Mouse (Mus musculus) brain, embryonic 14.5 days (tissue): ENCODE measurements around the gene Dgkg.

Source experiments
- CTCF ChIP-seq: fragments of 200-500 bp; IDR thresholded peaks from 2 replicates; pipeline ENCODE4 v1.5.1; 2012; ENCODE audit warnings: inconsistent platforms, mild to moderate bottlenecking, moderate library complexity, borderline replicate concordance; ENCODE audit not compliant: insufficient read depth, insufficient read length; ENCODE audit errors: extremely low read depth
- POLR2A ChIP-seq: fragments of 200-500 bp; IDR thresholded peaks from 2 replicates; pipeline ENCODE4 v1.6.1; 2012; ENCODE audit warnings: mild to moderate bottlenecking, inconsistent platforms, borderline replicate concordance; ENCODE audit not compliant: poor library complexity, insufficient read depth, insufficient read length, severe bottlenecking; ENCODE audit errors: extremely low read depth

DNA sequence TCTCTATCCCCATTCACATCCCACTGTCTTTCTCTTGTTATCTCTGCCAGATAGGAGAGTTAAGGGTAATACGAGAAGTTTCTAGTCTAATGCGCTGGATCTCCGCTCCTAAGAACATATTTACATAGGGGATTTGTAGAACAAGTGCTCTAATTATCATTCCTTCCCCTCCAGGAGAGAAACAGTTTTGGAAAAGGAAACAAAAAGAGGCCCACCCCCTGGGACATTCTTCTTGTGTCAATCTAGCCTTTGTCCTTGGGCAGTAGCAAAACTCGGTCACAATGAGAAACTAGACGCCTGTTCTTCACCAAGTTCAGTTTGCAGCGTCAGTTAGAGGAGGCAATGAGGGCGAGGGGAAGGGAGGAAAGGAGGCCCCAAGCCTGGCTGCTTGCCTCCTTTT, 214.8 kb downstream of the Dgkg start:
- TF ChIP-seq CTCF: no peak
- no peak for TF ChIP-seq POLR2A
